Mouse (Mus musculus): ENCODE results near the gene Map9.
"Not testable (repeated sequence)": the region's sequence is repeated elsewhere in the genome, so short reads cannot be mapped to it uniquely, and the experiment has no call there.

The Map9 gene

GRCm38 (mm10) chr3:82357797-82358524 lies at the start of gene Map9:
Gene Map9, plus strand, starts transcription at chr3:82358044.
- DNase-seq (ENCODE audit: low read depth), result peak; percentile 44

- no peak for DNase-seq (ENCODE audit: low read depth)
These were observed 42.1 kb upstream of the Map9 start for GRCm38 (mm10) chr3:82315728-82316127.

- DNase-seq (ENCODE audit: low read depth), result not testable (repeated sequence)
These were observed 31.1 kb upstream of the Map9 start for GRCm38 (mm10) chr3:82326736-82327135.

GRCm38 (mm10) chr3:82332067-82332466 lies 25.8 kb upstream of the Map9 start:
- DNase-seq (ENCODE audit: low read depth), result no peak

- DNase-seq (ENCODE audit: low read depth), result no peak
These were observed 25.3 kb upstream of the Map9 start for GRCm38 (mm10) chr3:82332536-82332935.

- peak; percentile 24 for DNase-seq (ENCODE audit: low read depth)
These were observed 24.5 kb upstream of the Map9 start for GRCm38 (mm10) chr3:82333128-82333969.

GRCm38 (mm10) chr3:82340111-82340510 lies 17.7 kb upstream of the Map9 start:
- DNase-seq (ENCODE audit: low read depth), result no peak

- DNase-seq (ENCODE audit: low read depth), result no peak
These were observed 9.5 kb upstream of the Map9 start for GRCm38 (mm10) chr3:82348277-82348860.

GRCm38 (mm10) chr3:82350321-82350720 lies 7.5 kb upstream of the Map9 start:
- DNase-seq (ENCODE audit: low read depth), result no peak

- no peak for DNase-seq (ENCODE audit: low read depth)
These were observed 504 bp upstream of the Map9 start for GRCm38 (mm10) chr3:82357340-82357739.

GRCm38 (mm10) chr3:82359036-82359435 lies 1.2 kb downstream of the Map9 start:
- DNase-seq (ENCODE audit: low read depth), result no peak

- DNase-seq (ENCODE audit: low read depth), result no peak
These were observed 4.6 kb downstream of the Map9 start for GRCm38 (mm10) chr3:82362452-82362851.

GRCm38 (mm10) chr3:82364505-82364904 lies 6.7 kb downstream of the Map9 start:
- DNase-seq (ENCODE audit: low read depth), result no peak

- no peak for DNase-seq (ENCODE audit: low read depth)
These were observed 7.1 kb downstream of the Map9 start for GRCm38 (mm10) chr3:82364988-82365387.

- no peak for DNase-seq (ENCODE audit: low read depth)
These were observed 11.4 kb downstream of the Map9 start for GRCm38 (mm10) chr3:82369063-82369860.

- no peak for DNase-seq (ENCODE audit: low read depth)
These were observed 12.7 kb downstream of the Map9 start for GRCm38 (mm10) chr3:82370439-82371011.

- DNase-seq (ENCODE audit: low read depth), result no peak
These were observed 19.1 kb downstream of the Map9 start for GRCm38 (mm10) chr3:82376965-82377364.

- no peak for DNase-seq (ENCODE audit: low read depth)
These were observed 24.5 kb downstream of the Map9 start for GRCm38 (mm10) chr3:82382325-82382724.

- no peak for DNase-seq (ENCODE audit: low read depth)
These were observed 27.2 kb downstream of the Map9 start for GRCm38 (mm10) chr3:82385091-82385490.

GRCm38 (mm10) chr3:82405830-82406229 lies 48.0 kb downstream of the Map9 start:
- DNase-seq (ENCODE audit: low read depth), result no peak

- DNase-seq (ENCODE audit: low read depth), result no peak
These were observed 48.5 kb downstream of the Map9 start for GRCm38 (mm10) chr3:82406336-82406735.

GRCm38 (mm10) chr3:82407432-82407831 lies 49.6 kb downstream of the Map9 start:
- no peak for DNase-seq (ENCODE audit: low read depth)

All from c-Kit-positive CD71-positive TER-119-negative erythroid progenitor cells, embryonic 14.5 days (primary cell).